Comparison of ENCODE assay signal across 11 mouse cellular contexts in the genomic region with DNA sequence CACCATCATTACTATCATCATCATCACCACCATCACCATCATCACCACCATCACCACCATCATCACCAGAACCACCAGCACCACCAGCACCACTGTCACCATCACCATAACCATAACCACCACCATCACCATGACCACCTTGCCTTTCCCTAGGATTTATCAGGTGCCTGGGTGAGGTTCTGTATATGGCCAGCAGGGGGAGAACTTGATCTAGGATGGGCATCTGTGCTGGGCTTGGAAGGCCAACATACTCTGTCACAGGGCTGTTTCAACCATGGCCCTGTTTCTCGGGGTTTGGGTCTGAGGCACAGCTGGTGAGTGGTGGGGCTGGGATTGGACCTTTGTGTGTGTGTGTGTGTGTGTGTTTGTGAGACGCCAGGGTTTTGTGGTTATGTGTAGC. TPM values are rescaled to one million over a fixed set of nuclear protein-coding genes. Genes with fewer than 3 reads are reported as not detected.
A peak's percentile ranks its signal among the peaks of the same experiment; 100 is the strongest.
DNase-seq lines count a peak whose midpoint lies in the region; ATAC-seq and TF ChIP-seq lines count a peak whose summit lies in the region.
"Had no signal": no experiment of that assay in that cellular context is flagged by ENCODE, and none has a peak within 500 bp of the region (broad histone marks: within the 10 kb centered on the region; RNA-seq: fewer than 3 reads in every experiment).

No protein-coding gene starts in this region.

- no peak overlapping the region for H3K27ac ChIP-seq in cerebellum, adult 2 months (ENCODE audit: insufficient read depth, low read length)
- H3K27ac ChIP-seq in MEL (ENCODE audit: control insufficient read depth, low read depth, low read length): no peak overlapping the region
- H3K27ac ChIP-seq: liver, embryonic 15.5 days had no signal

- no peaks in the 10 kb centered on the region for H3K27me3 ChIP-seq in cerebellum, adult 2 months (ENCODE audit: control insufficient read depth, insufficient read depth, low read length)
- no peaks in the 10 kb centered on the region for H3K27me3 ChIP-seq in MEL (ENCODE audit: control insufficient read depth in 1 of 2, insufficient read depth in 2 of 2, low read length in 2 of 2)
- H3K27me3 ChIP-seq: liver, embryonic 15.5 days had no signal

- TF ChIP-seq EP300 in MEL (IDR thresholded peaks at IDR 0.05; ENCODE audit: low read depth in 1 of 2, low read length in 2 of 2): no peak

- 63% methylated on average over 2 of the region's 2 CpGs for WGBS in cerebellum, adult 2 months

- H3K36me3 ChIP-seq in MEL (ENCODE audit: control insufficient read depth in 1 of 2, insufficient read depth in 2 of 2, low read length in 2 of 2): no peaks in the 10 kb centered on the region
- H3K36me3 ChIP-seq: liver, embryonic 15.5 days had no signal

- TF ChIP-seq POLR2A in cerebellum, adult 2 months (IDR thresholded peaks at IDR 0.05; ENCODE audit: borderline replicate concordance, insufficient read depth, low read length): no peak
- no peak for TF ChIP-seq POLR2A in MEL (IDR thresholded peaks at IDR 0.05; ENCODE audit: control insufficient read depth in 1 of 2, insufficient read depth in 1 of 2, low read depth in 1 of 2, low read length in 2 of 2, poor library complexity in 1 of 2)

- TF ChIP-seq CTCF in cerebellum, adult 2 months (IDR thresholded peaks at IDR 0.05; ENCODE audit: borderline replicate concordance, insufficient read depth, low read depth, low read length): peak; percentile 44; the same call in 1 of the 2 replicates
- TF ChIP-seq CTCF in MEL (IDR thresholded peaks at IDR 0.05 in 2 of 3, conservative IDR thresholded peaks at IDR 0.05 in 1 of 3; ENCODE audit: control insufficient read depth in 1 of 3, insufficient read depth in 1 of 3, low read depth in 2 of 3, low read length in 3 of 3, poor library complexity in 1 of 3, severe bottlenecking in 1 of 3): peak; percentile 81 to 98 (median 83)

- H3K4me3 ChIP-seq in cerebellum, adult 2 months (replicated peaks; ENCODE audit: insufficient read depth, low read depth, low read length): no peak overlapping the region
- H3K4me3 ChIP-seq in MEL (ENCODE audit: control insufficient read depth in 1 of 2, insufficient read depth in 1 of 2, low read depth in 2 of 2, low read length in 2 of 2): no peak overlapping the region
- H3K4me3 ChIP-seq: liver, embryonic 15.5 days had no signal

- no peaks in the 10 kb centered on the region for H3K79me2 ChIP-seq in MEL (ENCODE audit: control insufficient read depth, insufficient read depth, low read length, poor library complexity)

- DNase-seq in cerebellum, adult 2 months: no peak
- no peak for DNase-seq in cerebellum, adult 9-11 months
- DNase-seq in layer of hippocampus, adult 11-12 months (ENCODE audit: low spot score): peak; percentile 68
- DNase-seq in layer of hippocampus, adult 9-11 months: no peak
- DNase-seq in MEL (ENCODE audit: low read depth, low spot score): peak; percentile 77
- peak; percentile 88 for DNase-seq in naive thymus-derived CD4-positive, alpha-beta T cell, adult 2 months (ENCODE audit: low read depth)
- DNase-seq in thymus, postnatal 4 days: peak; percentile 89

- TF ChIP-seq RAD21 in MEL (IDR thresholded peaks at IDR 0.05; ENCODE audit: low read depth, low read length): peak; percentile 97

- no peak overlapping the region for H3K9ac ChIP-seq in MEL (ENCODE audit: control insufficient read depth, low read depth, low read length, poor library complexity, severe bottlenecking)
- H3K9ac ChIP-seq: liver, embryonic 15.5 days had no signal

- H3K4me1 ChIP-seq in cerebellum, adult 2 months (ENCODE audit: control insufficient read depth, insufficient read depth, low read length): peaks cover 8% of the 10 kb centered on the region
- H3K4me1 ChIP-seq in MEL (ENCODE audit: control insufficient read depth in 1 of 2, insufficient read depth in 2 of 2, low read length in 2 of 2): peaks cover 0 to 6% of the 10 kb centered on the region in 2 experiments; a peak in 1 of 4 replicates
- H3K4me1 ChIP-seq: liver, embryonic 15.5 days had no signal

- peak; percentile 39 to 57; a peak in 1 of 4 replicates for ATAC-seq in hematopoietic stem cell, adult 5-6 weeks (replicated peaks in 1 of 2; ENCODE audit: insufficient read depth in 1 of 2, low FRiP score in 2 of 2, low TSS enrichment in 1 of 2, low read depth in 1 of 2, poor library complexity in 2 of 2, severe bottlenecking in 2 of 2)
- ATAC-seq: Patski had no signal

- no peaks in the 10 kb centered on the region for H3K9me3 ChIP-seq in MEL (replicated peaks; ENCODE audit: insufficient read depth, low read length)
- H3K9me3 ChIP-seq: liver, embryonic 15.5 days had no signal

TF ChIP-seq in MEL, 35 proteins besides CTCF, POLR2A, EP300 and RAD21:
- TF ChIP-seq POLR2AphosphoS5 (IDR thresholded peaks at IDR 0.05; ENCODE audit: borderline replicate concordance, low read depth, low read length) (no peak), ZC3H11A (IDR thresholded peaks at IDR 0.05; ENCODE audit: low read depth, low read length) (peak; percentile 99), MXI1 (IDR thresholded peaks at IDR 0.05; ENCODE audit: low read depth, low read length) (no peak), ZKSCAN1 (IDR thresholded peaks at IDR 0.05; ENCODE audit: low read depth, low read length) (no peak), SIN3A (IDR thresholded peaks at IDR 0.05; ENCODE audit: low read length) (peak; percentile 27; the same call in 1 of the 2 replicates), NRF1 (IDR thresholded peaks at IDR 0.05; ENCODE audit: insufficient read depth, low read depth, low read length, poor library complexity, severe bottlenecking) (no peak), SMC3 (IDR thresholded peaks at IDR 0.05; ENCODE audit: low read depth, low read length) (peak; percentile 99), ZMIZ1 (IDR thresholded peaks at IDR 0.05; ENCODE audit: low read depth, low read length) (no peak), POLR2AphosphoS2 (IDR thresholded peaks at IDR 0.05; ENCODE audit: low read length) (no peak)

RNA-seq across cellular contexts. Expression of gene Laptm5, which starts 16.6 kb away (rescaled TPM):
- 18.9 and 19.0 TPM in 2 replicates for polyA plus RNA-seq in cerebellum, adult 2 months (2012; rRNA removed)
- total RNA-seq in MEL (2012; rRNA removed): 101 and 116 TPM in 2 replicates
- polyA plus RNA-seq in MEL (2012; ENCODE audit: insufficient read depth in 1 of 2, insufficient read length in 2 of 2, low read depth in 1 of 2, low replicate concordance in 2 of 2, missing spikeins in 1 of 2): 100 to 1,000 TPM; 234 to 696 TPM
- 169 and 212 TPM in 2 replicates for total RNA-seq in hematopoietic stem cell, adult 5-6 weeks (2017)
- polyA plus RNA-seq: Patski had no signal

RNA-seq across cellular contexts. Expression of gene Matn1, which starts 47.8 kb away (rescaled TPM):
- 0.23 and 0.33 TPM in 2 replicates for polyA plus RNA-seq in cerebellum, adult 2 months (2012; rRNA removed)
- not detected in 2 replicates for total RNA-seq in MEL (2012; rRNA removed)
- not detected for polyA plus RNA-seq in MEL (2012; ENCODE audit: insufficient read depth in 1 of 2, insufficient read length in 2 of 2, low read depth in 1 of 2, low replicate concordance in 2 of 2, missing spikeins in 1 of 2)
- not detected in 2 replicates for total RNA-seq in hematopoietic stem cell, adult 5-6 weeks (2017)
- total RNA-seq: gastrocnemius, postnatal 4 days had no signal
- polyA plus RNA-seq: Patski had no signal

Comparison
In these comparisons a context has a peak if more than half of its experiments do, and no peak if none do; other contexts are left out.
1. DNase-seq: peak in layer of hippocampus, adult 11-12 months (single experiment), MEL (single experiment), naive thymus-derived CD4-positive, alpha-beta T cell, adult 2 months (single experiment) and thymus, postnatal 4 days (single experiment); none in cerebellum, adult 2 months (0 of 2), cerebellum, adult 9-11 months (single experiment) and layer of hippocampus, adult 9-11 months (single experiment).